Mouse (Mus musculus) forebrain, embryonic 14.5 days (tissue): Measurements from ENCODE around the gene Yme1l1. TPM values are rescaled to one million over a fixed set of nuclear protein-coding genes. Genes with fewer than 3 reads are reported as not detected.
A peak's percentile ranks its signal among the peaks of the same experiment; 100 is the strongest.

Experiments
- ATAC-seq: fragments of 200-750 bp; cut with Nextera tagmentation; 2 replicates; pipeline ENCODE4 v1.8.0; 2017; ENCODE audit warnings: mild to moderate bottlenecking, moderate library complexity
- DNase-seq: peaks from one replicate; pipeline ENCODE4 v3.0.0-alpha.2; 2015; ENCODE audit warnings: low spot score
- H3K27ac ChIP-seq: fragments of 300-500 bp; sonication (generic); 2 replicates; pipeline ENCODE4 v1.5.1; 2014; ENCODE audit warnings: low read depth, mild to moderate bottlenecking, control low read depth, low read length, moderate library complexity
- H3K27me3 ChIP-seq: fragments of 300-500 bp; sonication (generic); replicated peaks from 2 replicates; pipeline ENCODE4 v1.6.1; 2014; ENCODE audit warnings: low read length, control low read depth, mixed read lengths; ENCODE audit not compliant: control insufficient read depth, insufficient read depth
- H3K36me3 ChIP-seq: fragments of 300-500 bp; sonication (generic); 2 replicates; pipeline ENCODE4 v1.6.1; 2014; ENCODE audit warnings: low read length, control low read depth; ENCODE audit not compliant: control insufficient read depth, insufficient read depth
- H3K4me1 ChIP-seq: fragments of 300-500 bp; sonication (generic); 2 replicates; pipeline ENCODE4 v1.6.1; 2014; ENCODE audit warnings: antibody characterized with exemption, low read length, control low read depth; ENCODE audit not compliant: control insufficient read depth, insufficient read depth
- H3K4me2 ChIP-seq: fragments of 300-500 bp; sonication (generic); 2 replicates; pipeline ENCODE4 v1.6.1; 2014; ENCODE audit warnings: mild to moderate bottlenecking, control low read depth, low read length
- H3K4me3 ChIP-seq: fragments of 300-500 bp; sonication (generic); 2 replicates; pipeline ENCODE4 v1.5.1; 2014; ENCODE audit warnings: low read depth, low read length, control low read depth
- H3K9ac ChIP-seq: fragments of 300-500 bp; sonication (generic); 2 replicates; pipeline ENCODE4 v1.6.1; 2014; ENCODE audit warnings: mild to moderate bottlenecking, low read length, control low read depth, moderate library complexity
- H3K9me3 ChIP-seq: fragments of 300-500 bp; sonication (generic); replicated peaks from 2 replicates; pipeline ENCODE4 v1.6.1; 2016; ENCODE audit warnings: low read length, control low read depth, mixed read lengths; ENCODE audit not compliant: control insufficient read depth
- WGBS: fragments of 180-500 bp; shearing (Covaris S2); extraction: QIAGEN DNeasy Blood & Tissue Kit; methylation state at CpG from one replicate; pipeline ENCODE4 v1.1.7; 2014; 5-methylcytosine and 5-hydroxymethylcytosine counted together
- polyA plus RNA-seq: library from polyadenylated mRNA; unstranded; fragments of >200 nt; fragmentation: Nextera tagmentation; extraction: Ambion mirVana; gene quantifications from 2 replicates; pipeline ENCODE4 v1.2.1, GENCODE M21; 2014

Gene Yme1l1
- 64.4 and 71.3 TPM in 2 replicates for polyA plus RNA-seq

- Histone ChIP-seq H3K9ac (peak within 1 kb of the TSS; percentile 82), H3K4me3 (peak within 1 kb of the TSS; percentile 85), H3K27ac (peak within 1 kb of the TSS; percentile 98), H3K4me1 (peaks cover 20% of the 10 kb centered on the region), H3K36me3 (peaks cover under 1% of the 10 kb centered on the region; the same call in 1 of the 2 replicates), H3K9me3 (no peaks in the 10 kb centered on the region), H3K4me2 (peak within 1 kb of the TSS; percentile 75), H3K27me3 (no peaks in the 10 kb centered on the region)
- WGBS: under 1% methylated on average over 61 of the region's 61 CpGs
- ATAC-seq (peak; percentile 99), DNase-seq (peak; percentile 99)
Measured at GRCm38 (mm10) chr2:23155777-23156607, at the start of gene Yme1l1, which contains the start of gene Mastl. Yme1l1 (plus strand) TSS chr2:23156369. Mastl (minus strand) TSS chr2:23156024.

GRCm38 (mm10) chr2:23119573-23119972, 36.6 kb upstream of the Yme1l1 start:
- H3K27ac ChIP-seq: no peak overlapping the region
- H3K9ac ChIP-seq: no peak overlapping the region
- H3K4me2 ChIP-seq: no peak overlapping the region
- H3K27me3 ChIP-seq: no peaks in the 10 kb centered on the region
- ATAC-seq (no peak), DNase-seq (no peak)
- H3K4me1 ChIP-seq: no peaks in the 10 kb centered on the region
- no peak overlapping the region for H3K4me3 ChIP-seq
- H3K9me3 ChIP-seq: no peaks in the 10 kb centered on the region
- 0 out of 2 replicates have a peak, but pooled peaks cover 19% of the 10 kb centered on the region for H3K36me3 ChIP-seq

GRCm38 (mm10) chr2:23155199-23155621, 959 bp upstream of the Yme1l1 start:
- Histone ChIP-seq H3K9ac (peak overlapping the region; percentile 63), H3K4me2 (peak overlapping the region; percentile 75), H3K27me3 (no peaks in the 10 kb centered on the region), H3K4me1 (peaks cover 20% of the 10 kb centered on the region), H3K9me3 (no peaks in the 10 kb centered on the region), H3K4me3 (peak overlapping the region; percentile 85), H3K27ac (peak overlapping the region; percentile 98; the same call in 1 of the 2 replicates), H3K36me3 (peaks cover 3% of the 10 kb centered on the region; the same call in 1 of the 2 replicates)
- peak; percentile 2; the same call in 1 of the 2 replicates for ATAC-seq
- peak; percentile 2 for DNase-seq
- 7% methylated on average over 5 of the region's 5 CpGs for WGBS

GRCm38 (mm10) chr2:23156608-23157081, 476 bp downstream of the Yme1l1 start:
- Histone ChIP-seq H3K4me2 (peak overlapping the region; percentile 75), H3K9ac (peak overlapping the region; percentile 82), H3K36me3 (peaks cover 2% of the 10 kb centered on the region; the same call in 1 of the 2 replicates), H3K9me3 (no peaks in the 10 kb centered on the region), H3K4me1 (peaks cover 20% of the 10 kb centered on the region), H3K27me3 (no peaks in the 10 kb centered on the region), H3K27ac (peak overlapping the region; percentile 98), H3K4me3 (peak overlapping the region; percentile 85)
- DNase-seq: no peak
- 1% methylated on average over 17 of the region's 17 CpGs for WGBS
- ATAC-seq: peak; percentile 24

- ATAC-seq (no peak), DNase-seq (no peak)
- WGBS: 89% methylated on average over 3 of the region's 3 CpGs
- peaks cover 71% of the 10 kb centered on the region for H3K36me3 ChIP-seq
- H3K27me3 ChIP-seq: no peaks in the 10 kb centered on the region
- no peak overlapping the region for H3K9ac ChIP-seq
- no peak overlapping the region for H3K27ac ChIP-seq
- no peak overlapping the region for H3K4me3 ChIP-seq
- no peaks in the 10 kb centered on the region for H3K4me1 ChIP-seq
- no peak overlapping the region for H3K4me2 ChIP-seq
- H3K9me3 ChIP-seq: no peaks in the 10 kb centered on the region
Measured at GRCm38 (mm10) chr2:23172305-23172704, 16.1 kb downstream of the Yme1l1 start.

- peaks cover 64% of the 10 kb centered on the region for H3K36me3 ChIP-seq
- DNase-seq: no peak
Measured at GRCm38 (mm10) chr2:23194366-23194765, 38.2 kb downstream of the Yme1l1 start.

GRCm38 (mm10) chr2:23201034-23201433, 44.9 kb downstream of the Yme1l1 start:
- H3K27ac ChIP-seq: no peak overlapping the region
- peaks cover 31% of the 10 kb centered on the region for H3K36me3 ChIP-seq
- ATAC-seq (no peak), DNase-seq (peak; percentile 2)
- no peak overlapping the region for H3K4me2 ChIP-seq
- no peaks in the 10 kb centered on the region for H3K4me1 ChIP-seq
- H3K4me3 ChIP-seq: no peak overlapping the region
- H3K27me3 ChIP-seq: no peaks in the 10 kb centered on the region
- H3K9ac ChIP-seq: no peak overlapping the region
- no peaks in the 10 kb centered on the region for H3K9me3 ChIP-seq
- WGBS: 93% methylated on average over 1 of the region's 1 CpGs

More at GRCm38 (mm10) chr2:23194366-23194765, 38.2 kb downstream of the Yme1l1 start:
- Histone ChIP-seq H3K9ac (no peak overlapping the region), H3K4me2 (no peak overlapping the region), H3K4me3 (no peak overlapping the region), H3K27me3 (no peaks in the 10 kb centered on the region), H3K4me1 (no peaks in the 10 kb centered on the region), H3K27ac (no peak overlapping the region), H3K9me3 (no peaks in the 10 kb centered on the region)
- ATAC-seq: no peak
- 78% methylated on average over 1 of the region's 1 CpGs for WGBS

GRCm38 (mm10) chr2:23202900-23203670, 46.9 kb downstream of the Yme1l1 start:
- Histone ChIP-seq H3K27ac (no peak overlapping the region), H3K4me2 (no peak overlapping the region), H3K4me1 (no peaks in the 10 kb centered on the region), H3K9me3 (no peaks in the 10 kb centered on the region), H3K4me3 (no peak overlapping the region), H3K36me3 (peaks cover 24% of the 10 kb centered on the region), H3K27me3 (no peaks in the 10 kb centered on the region), H3K9ac (no peak overlapping the region)
- 59% methylated on average over 15 of the region's 15 CpGs for WGBS
- DNase-seq: no peak
- ATAC-seq: no peak
